Mouse (Mus musculus) myocyte (in vitro differentiated cells): Measurements from ENCODE around the gene Smox. TPM values are rescaled to one million over a fixed set of nuclear protein-coding genes. Genes with fewer than 3 reads are reported as not detected.

Source experiments
- H3K27me3 ChIP-seq: one replicate; pipeline ENCODE4 v1.6.1; 2011; ENCODE audit not compliant: control insufficient read depth, insufficient read depth, insufficient read length
- H3K36me3 ChIP-seq: one replicate; pipeline ENCODE4 v1.6.1; 2011; ENCODE audit not compliant: control insufficient read depth, insufficient read depth
- H3K4me2 ChIP-seq: one replicate; pipeline ENCODE4 v1.6.1; 2011; ENCODE audit warnings: low read depth, control low read depth
- H3K4me3 ChIP-seq: one replicate; pipeline ENCODE4 v1.5.1; 2011; ENCODE audit warnings: mild to moderate bottlenecking, control low read depth, moderate library complexity
- H3K79me2 ChIP-seq: one replicate; pipeline ENCODE4 v1.6.1; 2011; ENCODE audit not compliant: control insufficient read depth, insufficient read depth
- H3ac ChIP-seq: one replicate; pipeline ENCODE4 v1.6.1; 2011; ENCODE audit not compliant: control insufficient read depth, insufficient read length
- CEBPB ChIP-seq: IDR thresholded peaks from 2 replicates; pipeline ENCODE4 v1.6.1; 2011; ENCODE audit warnings: mild to moderate bottlenecking, moderate library complexity; ENCODE audit not compliant: poor library complexity, insufficient read depth, severe bottlenecking
- E2F4 ChIP-seq: IDR thresholded peaks from one replicate; pipeline ENCODE4 v1.6.1; 2011; ENCODE audit warnings: mild to moderate bottlenecking, control low read depth, moderate library complexity; ENCODE audit not compliant: insufficient read depth
- MAX ChIP-seq: IDR thresholded peaks from one replicate; pipeline ENCODE4 v1.6.1; 2011; ENCODE audit warnings: low read depth, mild to moderate bottlenecking, control low read depth
- MYOD1 ChIP-seq, 3 experiments: IDR thresholded peaks; one replicate each; pipeline ENCODE4 v1.6.1; 2011; ENCODE audit warnings: control low read depth in 2 of 3, low read depth in 2 of 3, mild to moderate bottlenecking in 2 of 3, moderate library complexity in 1 of 3; ENCODE audit not compliant: insufficient read length in 2 of 3, control insufficient read depth in 1 of 3
- MYOG ChIP-seq, 3 experiments: IDR thresholded peaks; one replicate each; pipeline ENCODE4 v1.6.1; 2011; ENCODE audit warnings: control low read depth in 2 of 3, low read depth in 2 of 3, mild to moderate bottlenecking in 2 of 3; ENCODE audit not compliant: insufficient read length in 2 of 3, control insufficient read depth in 1 of 3, insufficient read depth in 1 of 3
- POLR2A ChIP-seq: IDR thresholded peaks from one replicate; pipeline ENCODE4 v1.6.1; 2011; ENCODE audit warnings: low read depth, mild to moderate bottlenecking, control low read depth, moderate library complexity; ENCODE audit not compliant: insufficient read length
- POLR2AphosphoS2 ChIP-seq: IDR thresholded peaks from one replicate; pipeline ENCODE4 v1.6.1; 2011; ENCODE audit warnings: low read depth, control low read depth; ENCODE audit not compliant: insufficient read length
- REST ChIP-seq: IDR thresholded peaks from one replicate; pipeline ENCODE4 v1.6.1; 2011; ENCODE audit warnings: mild to moderate bottlenecking, control low read depth, moderate library complexity; ENCODE audit not compliant: insufficient read depth, insufficient read length
- SRF ChIP-seq: IDR thresholded peaks from one replicate; pipeline ENCODE4 v1.6.1; 2011; ENCODE audit warnings: low read depth; ENCODE audit not compliant: control insufficient read depth, insufficient read length
- TCF12 ChIP-seq: IDR thresholded peaks from one replicate; pipeline ENCODE4 v1.6.1; 2011; ENCODE audit warnings: mild to moderate bottlenecking, control low read depth; ENCODE audit not compliant: poor library complexity, insufficient read depth, severe bottlenecking
- TCF3 ChIP-seq: IDR thresholded peaks from one replicate; pipeline ENCODE4 v1.6.1; 2011; ENCODE audit warnings: low read depth, control low read depth; ENCODE audit not compliant: insufficient read length
- USF1 ChIP-seq: IDR thresholded peaks from one replicate; pipeline ENCODE4 v1.6.1; 2011; ENCODE audit warnings: low read depth, mild to moderate bottlenecking, control low read depth, moderate library complexity
- polyA plus RNA-seq: library from polyadenylated mRNA; unstranded; fragments of >200 nt; fragmentation: generic; extraction: Trizol; gene quantifications from one replicate; pipeline ENCODE4 v1.2.1, GENCODE M21; 2012; ENCODE audit warnings: missing spikeins

Gene Smox
- polyA plus RNA-seq, 1 experiment, result 27.1 TPM

GRCm38 (mm10) chr2:131508501-131508900 is 17.2 kb downstream of the Smox start:
- Histone ChIP-seq H3ac (no peak overlapping the region), H3K27me3 (no peaks in the 10 kb centered on the region), H3K79me2 (no peaks in the 10 kb centered on the region), H3K4me3 (no peak overlapping the region), H3K36me3 (no peaks in the 10 kb centered on the region), H3K4me2 (no peak overlapping the region)
- TF ChIP-seq POLR2AphosphoS2 (no peak), USF1 (no peak), CEBPB (no peak), TCF3 (no peak), POLR2A (no peak), TCF12 (no peak), MYOG (IDR thresholded peaks at IDR 0.05; ENCODE audit: control insufficient read depth in 1 of 3, insufficient read depth in 1 of 3, insufficient read length in 2 of 3, low read depth in 2 of 3) (no peak), REST (no peak), MAX (no peak), MYOD1 (IDR thresholded peaks at IDR 0.05; ENCODE audit: control insufficient read depth in 1 of 3, insufficient read length in 2 of 3, low read depth in 2 of 3) (no peak), SRF (no peak), E2F4 (no peak)

- Histone ChIP-seq H3K79me2 (no peaks in the 10 kb centered on the region), H3K4me3 (no peak overlapping the region), H3K4me2 (peak overlapping the region; percentile 13), H3K27me3 (no peaks in the 10 kb centered on the region), H3K36me3 (no peaks in the 10 kb centered on the region), H3ac (no peak overlapping the region)
- TF ChIP-seq MYOD1 (IDR thresholded peaks at IDR 0.05; ENCODE audit: control insufficient read depth in 1 of 3, insufficient read length in 2 of 3, low read depth in 2 of 3), result peak in 1 of 3 experiments; percentile 88
- TF ChIP-seq POLR2A, result no peak
- TF ChIP-seq MYOG (IDR thresholded peaks at IDR 0.05; ENCODE audit: control insufficient read depth in 1 of 3, insufficient read depth in 1 of 3, insufficient read length in 2 of 3, low read depth in 2 of 3), result peak in 1 of 3 experiments; percentile 33
- TF ChIP-seq POLR2AphosphoS2, result no peak
Measured at GRCm38 (mm10) chr2:131509671-131510313, 18.5 kb downstream of the Smox start.

GRCm38 (mm10) chr2:131510531-131510930 is 19.2 kb downstream of the Smox start:
- H3K79me2 ChIP-seq, result no peaks in the 10 kb centered on the region
- no peaks in the 10 kb centered on the region for H3K27me3 ChIP-seq
- H3K4me2 ChIP-seq, result peak overlapping the region; percentile 13
- H3ac ChIP-seq, result no peak overlapping the region
- no peak for TF ChIP-seq POLR2A
- no peak overlapping the region for H3K4me3 ChIP-seq
- H3K36me3 ChIP-seq, result no peaks in the 10 kb centered on the region

GRCm38 (mm10) chr2:131513477-131513876 is 22.2 kb downstream of the Smox start:
- Histone ChIP-seq H3K4me3 (no peak overlapping the region), H3K79me2 (no peaks in the 10 kb centered on the region), H3K27me3 (no peaks in the 10 kb centered on the region), H3ac (no peak overlapping the region), H3K36me3 (no peaks in the 10 kb centered on the region), H3K4me2 (no peak overlapping the region)
- TF ChIP-seq MYOG (IDR thresholded peaks at IDR 0.05; ENCODE audit: control insufficient read depth in 1 of 3, insufficient read depth in 1 of 3, insufficient read length in 2 of 3, low read depth in 2 of 3) (no peak), MYOD1 (IDR thresholded peaks at IDR 0.05; ENCODE audit: control insufficient read depth in 1 of 3, insufficient read length in 2 of 3, low read depth in 2 of 3) (no peak), POLR2AphosphoS2 (no peak), TCF3 (no peak), CEBPB (no peak), MAX (no peak), REST (no peak), E2F4 (no peak), SRF (no peak), USF1 (no peak), POLR2A (no peak), TCF12 (no peak)

- H3K27me3 ChIP-seq, result no peaks in the 10 kb centered on the region
- no peak for TF ChIP-seq SRF
- TF ChIP-seq TCF12, result no peak
- TF ChIP-seq TCF3, result no peak
- no peak for TF ChIP-seq USF1
- no peak for TF ChIP-seq MAX
- H3ac ChIP-seq, result no peak overlapping the region
- peak overlapping the region; percentile 30 for H3K4me2 ChIP-seq
- H3K4me3 ChIP-seq, result no peak overlapping the region
- no peaks in the 10 kb centered on the region for H3K79me2 ChIP-seq
- no peaks in the 10 kb centered on the region for H3K36me3 ChIP-seq
Measured at GRCm38 (mm10) chr2:131514055-131514621, 22.8 kb downstream of the Smox start.
